Mouse (Mus musculus): ENCODE data around the gene Tenm2.

Gene Tenm2

DNA sequence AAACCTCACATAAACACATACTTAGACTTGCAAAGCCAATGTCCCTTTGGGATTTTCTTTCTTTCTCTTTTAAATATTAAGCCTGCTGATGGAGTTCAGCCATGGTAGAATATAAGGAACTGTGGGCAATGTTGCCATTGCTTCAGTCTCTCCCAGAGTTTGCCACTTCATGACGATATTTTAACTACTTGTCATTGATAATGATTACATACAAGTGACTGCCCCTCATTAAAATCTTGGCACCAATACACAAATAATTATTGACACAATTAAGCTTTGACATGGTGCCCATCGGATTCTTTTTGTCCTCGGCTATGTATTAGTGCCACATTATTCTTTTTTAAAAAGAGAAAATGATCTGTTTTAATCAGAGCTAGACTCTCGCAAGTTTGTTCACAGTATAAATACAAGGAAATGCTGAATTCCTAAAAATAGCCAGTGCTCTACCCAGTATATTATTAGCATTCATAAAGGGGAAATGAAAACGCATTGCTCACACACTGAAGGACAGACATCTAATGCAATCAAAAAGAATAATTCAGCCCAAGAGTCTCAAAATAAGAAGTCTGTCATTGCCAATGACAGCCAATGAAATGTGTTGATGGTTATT, 158.7 kb downstream of the Tenm2 start:
- no peak for DNase-seq

DNA sequence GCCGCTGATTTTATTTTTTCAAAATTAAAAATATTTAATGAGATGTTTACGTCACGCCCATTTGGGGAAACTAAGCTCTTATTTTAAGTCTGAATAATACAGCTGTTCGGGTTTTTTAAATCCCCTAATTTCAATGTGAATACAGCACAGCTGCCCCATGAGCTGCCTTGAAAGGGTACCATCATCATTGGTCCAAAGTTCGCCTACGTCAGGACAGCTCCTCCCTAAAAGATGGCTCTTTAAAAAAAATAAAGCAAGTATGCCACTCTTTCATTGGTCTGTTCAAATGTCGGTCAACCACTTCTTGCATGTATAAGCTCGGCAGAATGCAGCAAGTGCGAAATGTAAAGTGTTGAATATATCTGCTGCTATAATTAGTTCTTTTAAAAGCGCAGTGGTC, 160.4 kb downstream of the Tenm2 start:
- DNase-seq, result no peak

DNA sequence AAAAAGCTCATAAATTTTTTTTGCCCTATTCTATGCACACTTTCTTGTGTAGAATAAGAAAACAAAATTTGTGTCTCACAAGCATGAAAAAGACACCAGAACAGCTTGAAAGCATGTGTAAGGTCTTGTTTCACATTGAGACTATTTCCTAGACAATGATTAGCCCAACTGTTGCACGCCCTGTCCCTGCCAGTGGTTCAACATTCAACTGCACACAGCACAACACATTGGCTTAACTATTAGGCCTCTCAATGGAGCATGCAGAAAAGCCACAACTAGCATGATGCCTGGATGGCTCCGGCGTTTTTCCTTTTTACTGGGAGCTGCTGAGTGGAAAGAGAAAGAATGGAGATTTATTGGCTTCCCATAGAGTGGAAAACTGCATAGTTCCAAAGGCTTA, 170.3 kb downstream of the Tenm2 start:
- DNase-seq, result no peak

DNA sequence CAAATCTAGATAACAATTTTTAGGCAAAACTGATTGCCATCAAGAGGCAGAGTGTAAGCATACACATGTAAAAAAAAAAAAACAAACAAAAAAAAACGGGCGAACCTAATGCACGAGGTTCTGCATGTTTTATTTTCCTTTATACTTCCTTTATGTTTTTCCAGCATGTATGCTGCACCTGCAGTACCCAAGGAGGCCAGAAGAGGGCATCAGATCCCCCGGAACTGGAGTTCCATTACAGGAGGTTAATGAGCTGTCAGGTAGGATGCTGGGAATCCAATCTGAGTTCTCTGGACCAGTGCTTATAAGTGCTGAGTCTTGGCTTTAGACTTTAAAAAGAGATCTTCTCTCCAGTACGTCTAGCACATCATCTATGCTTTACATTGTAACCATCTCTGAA, 189.1 kb downstream of the Tenm2 start:
- DNase-seq, result peak; percentile 26

DNA sequence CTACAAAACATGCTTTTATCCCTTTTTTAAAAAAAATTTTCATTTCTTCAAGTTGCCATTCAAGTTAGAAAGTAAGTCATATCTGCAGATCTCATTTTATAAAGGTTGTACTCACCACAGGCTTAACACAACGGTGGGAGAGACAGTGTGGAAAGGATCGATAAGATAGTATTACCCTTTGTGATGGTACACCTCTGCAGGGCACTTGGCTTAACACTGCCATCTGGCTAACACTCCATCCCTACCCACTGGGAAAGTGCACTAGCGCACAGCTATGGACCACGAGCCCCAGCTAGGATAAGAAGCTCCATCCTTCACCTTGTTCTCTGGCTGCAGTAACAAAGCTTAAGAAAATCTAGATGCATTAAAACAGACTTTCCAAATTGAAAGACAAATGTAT, 194.5 kb downstream of the Tenm2 start:
- no peak for DNase-seq

DNA sequence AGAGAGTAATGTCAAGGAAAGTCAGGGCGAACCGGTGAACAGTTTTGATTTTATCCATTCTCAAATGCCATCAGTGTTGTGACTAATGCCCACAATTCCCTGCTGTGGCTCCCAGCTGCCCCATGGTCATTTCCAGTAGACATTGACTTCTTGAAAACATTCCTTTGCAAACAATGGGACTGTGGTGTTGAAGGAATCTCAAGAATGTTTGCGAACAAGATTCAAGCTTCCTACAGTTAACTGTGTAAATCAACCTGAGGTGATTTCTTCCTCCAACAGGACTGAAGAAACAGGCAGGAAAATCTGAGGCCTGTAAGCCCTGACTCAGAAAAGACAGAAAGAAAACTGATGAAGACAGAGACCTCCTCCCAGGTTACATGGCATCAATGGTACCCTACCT, 196.5 kb downstream of the Tenm2 start:
- no peak for DNase-seq

DNA sequence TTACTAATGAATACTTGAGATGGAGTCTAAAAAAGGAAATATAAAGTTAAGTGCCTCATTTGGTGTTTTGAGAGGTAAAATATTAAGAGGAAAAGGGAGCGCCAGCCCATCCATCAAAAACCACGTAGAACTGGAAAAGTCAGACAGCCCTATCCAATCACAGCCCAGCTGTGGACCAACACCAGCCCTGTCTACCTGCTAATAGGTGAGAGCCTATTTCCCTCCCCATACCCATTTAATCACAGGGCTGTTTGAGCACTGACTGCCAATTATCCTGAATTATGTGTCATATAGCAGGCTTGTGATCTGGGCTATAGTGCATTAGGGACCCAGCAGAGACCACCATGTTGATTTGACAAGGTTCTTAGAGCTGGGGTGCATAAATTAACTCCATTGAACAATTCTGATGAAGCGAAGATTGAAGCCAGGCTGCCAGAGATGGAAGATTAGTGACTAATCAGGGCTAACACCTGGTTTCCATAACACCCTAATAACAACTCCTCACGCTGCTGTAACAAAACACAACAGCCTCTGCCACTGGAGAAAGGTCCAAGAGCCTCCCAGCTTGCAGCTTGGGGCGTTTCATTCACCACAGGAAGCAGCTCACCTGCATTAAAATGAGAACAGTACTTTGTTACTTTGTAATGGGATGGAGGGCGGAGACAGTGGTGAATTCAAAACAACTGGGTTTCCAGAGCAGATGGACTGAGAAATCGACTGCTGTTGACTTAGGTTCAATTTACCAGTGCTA, 204.3 kb downstream of the Tenm2 start:
- DNase-seq, result no peak

DNA sequence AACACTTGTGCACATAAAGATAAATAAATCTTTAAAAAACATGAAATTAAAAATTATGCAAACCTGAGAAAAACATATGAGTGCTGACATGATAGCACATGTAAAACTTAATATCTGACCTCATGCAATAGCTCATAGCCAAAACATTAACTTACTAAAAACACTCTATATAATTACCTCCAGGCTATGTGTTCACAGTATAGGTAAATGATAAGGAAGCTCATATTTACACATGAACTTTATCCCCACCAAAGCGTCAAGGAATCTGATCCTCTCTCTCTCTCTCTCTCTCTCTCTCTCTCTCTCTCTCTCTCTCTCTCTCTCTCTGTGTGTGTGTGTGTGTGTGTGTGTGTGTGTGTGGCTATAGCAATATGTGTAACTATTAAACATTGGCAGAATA, 223.9 kb downstream of the Tenm2 start:
- no peak for DNase-seq

DNA sequence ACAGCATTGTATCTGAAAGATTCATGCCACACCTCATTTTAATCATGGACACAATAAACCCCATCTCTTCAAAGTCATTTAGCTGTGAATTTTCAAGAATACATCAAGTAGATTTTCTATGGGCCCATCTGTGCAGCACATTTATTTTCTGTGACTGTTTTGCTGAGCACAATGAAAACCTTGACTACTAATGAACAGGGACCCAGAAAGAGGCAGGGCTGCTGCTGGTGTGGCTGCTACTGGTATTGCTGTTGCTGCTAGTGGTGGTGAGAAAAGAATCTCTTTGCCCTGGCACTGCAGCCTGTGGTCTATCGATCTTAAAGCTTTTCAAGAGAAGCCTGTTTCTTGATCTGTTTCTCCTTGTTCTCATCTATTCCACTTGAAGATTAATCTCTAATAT, 226.5 kb downstream of the Tenm2 start:
- DNase-seq, result no peak

DNA sequence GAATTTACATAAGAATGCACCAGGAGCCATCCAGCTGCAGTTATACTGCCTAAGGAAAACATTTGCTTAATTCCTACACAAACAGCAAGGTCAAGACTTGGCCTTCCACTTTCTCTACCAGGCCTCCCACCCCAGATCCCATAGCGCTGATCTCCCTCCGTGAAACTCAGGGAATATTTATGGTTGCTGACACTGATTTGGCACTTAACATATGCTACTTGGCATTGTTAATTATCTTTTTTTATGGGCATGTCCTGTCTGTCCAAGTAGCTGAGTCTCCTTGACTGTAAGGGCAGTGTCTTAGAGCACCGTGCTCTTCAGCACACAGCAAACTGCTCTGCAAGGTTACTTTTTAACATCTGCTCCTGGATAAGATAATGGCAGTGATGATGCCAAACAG, 238.1 kb downstream of the Tenm2 start:
- no peak for DNase-seq

DNA sequence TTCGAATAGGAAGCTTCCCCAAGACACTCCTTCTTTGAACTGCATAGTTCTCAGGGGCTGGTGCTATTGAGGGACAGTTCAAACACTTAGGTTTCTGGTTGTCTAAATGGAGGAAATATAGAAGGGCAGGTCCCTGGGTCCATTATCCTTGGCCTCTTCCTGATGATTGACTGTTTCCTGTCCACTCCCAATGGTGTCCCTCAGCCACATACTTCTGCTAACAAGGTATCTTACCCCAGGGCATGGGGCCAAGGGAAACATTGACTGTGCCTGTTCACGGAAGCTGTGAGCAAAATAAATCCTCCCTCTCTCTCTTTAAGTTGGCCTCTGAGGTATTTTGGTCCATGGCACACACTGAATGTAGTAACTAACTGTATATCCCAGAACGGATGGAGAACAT, 244.9 kb downstream of the Tenm2 start:
- DNase-seq, result peak; percentile 3

DNA sequence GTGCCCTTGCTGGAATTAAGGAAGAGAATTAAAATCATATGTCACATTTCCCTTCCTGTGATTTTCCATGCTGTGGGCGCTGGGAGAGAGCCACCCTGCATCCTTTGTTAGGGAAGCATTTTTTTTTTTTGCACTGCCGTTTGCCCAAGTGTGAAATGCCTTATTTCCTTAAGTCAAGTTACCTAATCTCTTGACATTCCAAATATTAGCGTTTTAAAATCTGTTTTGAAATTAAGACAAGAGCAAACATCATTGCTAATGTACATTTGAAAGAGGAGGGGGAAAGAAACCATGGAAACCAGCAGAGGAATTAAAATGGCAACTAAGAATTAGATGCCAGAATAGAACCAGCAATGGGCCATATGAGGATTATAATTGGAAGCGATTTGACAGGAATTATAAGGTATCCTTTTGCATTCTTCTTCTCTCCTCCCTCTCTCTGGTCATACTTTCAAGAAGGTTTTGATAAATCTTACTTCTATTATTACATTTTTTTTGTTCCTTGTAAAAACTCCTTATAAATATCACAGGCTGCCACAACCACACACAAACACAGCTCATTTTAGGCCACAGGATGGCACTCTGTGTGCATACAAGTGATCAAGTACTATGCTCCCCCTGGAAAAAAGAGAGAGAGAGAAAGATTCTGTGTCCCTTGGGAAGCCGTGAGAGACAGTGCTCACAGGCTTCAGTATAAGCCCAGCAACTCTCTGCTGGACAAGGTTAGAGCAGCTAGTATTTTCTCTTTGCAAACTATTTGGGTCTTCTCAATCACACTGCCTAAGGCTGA, 246.8 kb downstream of the Tenm2 start:
- DNase-seq, result no peak

DNA sequence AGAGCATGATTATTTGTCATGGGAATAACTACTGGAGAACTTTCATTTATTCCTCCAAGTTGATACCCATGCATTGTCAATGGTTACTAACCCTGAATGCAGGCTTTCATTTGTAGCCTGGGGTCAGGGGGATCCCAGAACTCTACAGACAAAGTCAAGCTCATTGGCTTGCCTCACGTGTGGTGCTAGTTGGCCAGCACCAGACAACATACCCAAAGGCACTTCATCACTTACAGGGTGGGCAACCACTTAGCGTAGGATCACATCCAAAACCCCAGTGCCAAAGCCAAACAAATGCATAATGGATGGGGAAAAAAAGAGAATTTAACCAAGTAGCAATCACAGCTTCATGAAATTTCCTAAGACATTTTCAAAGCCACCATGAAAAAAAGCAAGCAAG, 261.6 kb downstream of the Tenm2 start:
- no peak for DNase-seq

DNA sequence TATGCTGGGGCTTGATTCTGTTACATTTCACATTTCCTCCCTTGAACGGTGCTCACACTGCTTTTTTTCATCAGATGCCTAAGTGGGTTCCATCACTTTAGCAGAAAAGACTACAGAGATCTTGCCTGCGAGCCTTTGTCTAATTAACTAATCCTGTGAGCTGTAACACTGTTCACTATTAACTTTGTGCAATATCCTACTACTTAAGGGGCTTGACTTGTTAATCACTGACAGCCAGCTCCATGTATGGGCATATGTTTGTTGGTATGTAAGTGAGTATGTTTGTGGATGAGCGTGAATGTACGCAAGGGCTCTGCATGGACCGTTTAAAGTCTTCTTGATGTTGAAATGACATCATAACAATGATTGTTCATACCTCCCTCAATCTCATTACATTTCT, 277.7 kb downstream of the Tenm2 start:
- DNase-seq, result no peak

DNA sequence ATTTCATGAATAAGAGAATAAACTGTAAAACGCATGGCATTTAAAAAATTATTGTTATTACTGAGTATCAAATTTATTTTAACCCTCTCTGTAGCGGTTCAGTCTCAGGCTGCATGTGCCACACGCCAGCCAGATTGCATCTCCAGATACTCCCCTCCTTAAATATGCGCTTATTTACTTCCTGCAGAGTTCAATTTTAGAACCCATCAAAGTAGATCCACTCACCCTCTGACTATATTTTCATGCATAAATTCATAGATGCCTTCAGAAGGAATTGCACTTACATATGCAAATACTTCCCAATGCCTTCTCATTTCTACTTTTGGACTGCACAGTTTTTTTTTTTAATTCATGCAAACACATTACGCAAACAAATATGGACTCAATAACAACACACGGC, 294.3 kb downstream of the Tenm2 start:
- DNase-seq, result no peak

DNA sequence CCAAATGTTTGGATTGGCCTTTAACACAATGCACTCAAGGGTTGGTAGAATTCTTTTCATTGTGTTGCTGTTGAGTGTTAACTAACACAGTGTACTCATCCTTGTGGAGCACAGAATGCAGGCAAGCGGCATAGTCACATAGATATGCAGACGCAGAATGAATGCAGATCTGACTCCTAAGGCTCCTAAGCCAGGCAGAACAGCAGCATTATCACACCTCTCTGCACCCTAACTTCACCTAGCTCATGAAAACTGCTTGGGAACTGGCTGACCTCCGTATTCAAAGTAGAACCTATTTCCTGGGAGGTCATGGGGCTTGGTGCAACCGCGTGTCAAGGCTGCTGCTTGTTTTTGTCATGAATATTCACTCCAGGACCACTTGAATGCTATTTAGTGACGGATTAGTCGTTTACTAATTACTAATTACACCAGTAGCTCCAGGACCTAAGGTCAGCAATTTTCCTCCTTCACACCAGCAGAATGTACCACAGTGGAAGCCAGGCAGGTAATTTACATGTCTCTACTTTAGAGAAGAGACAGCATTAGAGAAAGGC, 295.1 kb downstream of the Tenm2 start:
- no peak for DNase-seq

DNA sequence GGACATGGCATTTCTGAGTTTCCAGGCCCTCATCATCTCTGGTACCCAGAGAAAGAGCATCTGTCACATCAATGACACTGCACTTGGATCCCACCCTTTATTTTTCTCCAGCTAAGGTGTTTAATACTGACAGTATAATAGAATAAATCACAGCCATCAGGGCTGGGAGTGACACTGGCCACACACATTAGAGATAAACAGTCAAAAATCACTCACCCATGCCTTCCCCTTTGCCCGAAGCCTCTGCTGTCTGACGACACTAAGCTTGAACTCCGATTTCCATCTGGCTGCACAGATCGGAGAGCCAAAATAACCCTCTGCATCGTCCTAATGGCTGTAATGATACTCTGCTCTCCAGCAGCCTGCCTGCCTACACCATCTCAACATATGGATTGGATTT, 305.9 kb downstream of the Tenm2 start:
- DNase-seq, result no peak

DNA sequence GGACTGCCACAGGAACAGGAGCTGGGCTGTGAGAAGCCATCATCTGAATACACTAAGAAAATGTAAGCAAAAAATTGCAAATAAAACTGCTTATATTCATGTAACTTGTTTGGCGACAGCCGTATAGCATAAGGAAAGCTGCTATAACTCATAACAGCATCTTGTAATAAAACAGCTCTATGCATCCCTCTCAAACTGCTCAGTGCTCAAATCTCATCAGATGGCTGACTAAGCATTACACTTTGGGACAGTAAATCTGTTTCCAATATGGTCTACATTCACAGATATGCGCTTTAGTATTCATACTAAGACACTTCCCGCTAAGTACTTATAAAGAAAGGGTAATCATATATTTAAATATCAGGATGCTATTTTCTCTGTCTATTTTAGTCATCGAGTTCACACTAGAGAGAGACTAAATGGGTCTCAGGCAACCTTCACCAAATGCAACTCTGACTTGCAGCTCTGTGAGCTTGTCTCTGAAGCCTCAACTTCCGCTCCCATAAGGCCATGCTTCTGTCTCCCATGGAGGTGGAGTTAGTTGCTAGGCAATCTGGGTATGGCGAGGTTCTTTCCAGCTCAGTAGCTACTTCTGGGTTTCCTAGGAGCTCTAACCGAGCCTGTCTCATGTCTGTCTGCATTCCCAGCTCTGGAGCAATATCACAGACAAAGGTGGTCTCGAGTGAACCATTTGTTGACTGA, 308.9 kb downstream of the Tenm2 start:
- no peak for DNase-seq

DNA sequence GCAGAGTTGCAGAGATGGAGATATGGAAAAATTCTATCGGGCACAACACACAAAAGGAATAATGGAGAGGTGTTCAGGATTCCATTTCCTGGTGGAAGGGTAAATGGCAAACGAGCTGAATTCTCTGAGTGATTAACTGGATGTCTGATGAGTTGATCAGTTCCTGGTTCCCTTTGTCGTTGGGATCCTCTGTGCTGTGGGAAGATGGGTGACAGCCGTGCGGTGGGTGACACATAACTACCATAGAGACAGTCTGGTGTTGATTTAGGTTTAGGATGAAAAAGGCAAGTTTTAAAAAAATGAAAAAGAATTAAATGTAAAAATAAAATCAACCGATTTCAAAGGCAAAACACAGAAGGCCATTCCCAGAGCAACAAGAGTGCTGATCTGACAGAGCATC, 316.5 kb downstream of the Tenm2 start:
- no peak for DNase-seq

DNA sequence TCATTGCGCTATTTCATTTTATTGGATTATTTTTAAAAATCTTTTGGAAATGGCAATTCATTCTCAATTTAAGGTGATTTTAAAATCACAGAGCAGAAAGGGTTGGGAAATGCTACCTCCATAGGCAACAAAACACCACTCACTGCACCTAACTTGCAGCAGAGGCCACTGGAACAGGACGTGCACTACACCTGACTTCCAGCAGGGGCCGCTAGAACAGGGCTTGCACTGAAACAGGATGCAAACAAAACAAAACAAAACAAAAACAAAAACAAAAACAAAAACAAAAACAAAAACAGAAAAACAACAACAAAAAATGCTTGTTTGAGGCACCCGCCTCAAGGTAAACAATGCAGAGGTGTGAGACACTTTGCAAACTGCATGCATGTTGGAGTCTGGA, 324.4 kb downstream of the Tenm2 start:
- DNase-seq, result peak; percentile 7

DNA sequence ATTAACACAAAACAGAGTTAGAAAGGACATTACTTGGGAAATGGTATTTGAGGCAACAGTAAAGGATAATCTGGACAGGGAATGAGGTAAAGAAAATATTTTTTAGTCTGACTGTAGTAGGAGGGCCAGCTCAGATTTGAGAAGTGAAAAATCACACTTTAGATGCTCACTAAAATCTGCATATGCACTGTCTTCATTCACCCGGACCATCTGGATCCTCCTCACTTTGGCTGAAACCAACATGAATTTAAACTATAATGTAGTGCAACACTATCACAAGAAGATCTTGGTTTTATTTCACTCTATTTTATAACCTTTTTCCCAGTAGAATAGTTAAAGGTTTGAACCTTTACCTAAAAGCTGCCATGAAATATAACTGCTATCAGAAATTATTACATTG, 326.7 kb downstream of the Tenm2 start:
- no peak for DNase-seq

DNA sequence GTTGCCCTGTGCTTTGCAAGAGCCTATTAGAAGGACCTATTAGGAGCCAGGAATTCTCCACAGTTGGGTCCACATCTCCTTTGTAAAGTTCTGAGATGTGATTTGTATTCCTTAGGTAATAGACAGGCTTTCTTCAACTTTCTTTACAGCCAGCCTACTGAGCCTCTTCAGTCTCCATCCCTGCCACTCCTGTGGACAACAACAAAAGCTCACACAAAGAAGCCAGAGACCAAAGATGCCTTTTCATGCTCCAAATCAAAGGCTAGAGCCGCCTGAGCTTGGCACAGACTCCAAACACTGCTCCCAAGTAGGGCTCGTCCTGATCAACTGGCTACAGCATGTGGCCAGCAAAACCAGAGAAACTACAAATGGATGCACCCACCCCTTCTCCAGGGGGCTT, 333.5 kb downstream of the Tenm2 start:
- DNase-seq, result no peak

DNA sequence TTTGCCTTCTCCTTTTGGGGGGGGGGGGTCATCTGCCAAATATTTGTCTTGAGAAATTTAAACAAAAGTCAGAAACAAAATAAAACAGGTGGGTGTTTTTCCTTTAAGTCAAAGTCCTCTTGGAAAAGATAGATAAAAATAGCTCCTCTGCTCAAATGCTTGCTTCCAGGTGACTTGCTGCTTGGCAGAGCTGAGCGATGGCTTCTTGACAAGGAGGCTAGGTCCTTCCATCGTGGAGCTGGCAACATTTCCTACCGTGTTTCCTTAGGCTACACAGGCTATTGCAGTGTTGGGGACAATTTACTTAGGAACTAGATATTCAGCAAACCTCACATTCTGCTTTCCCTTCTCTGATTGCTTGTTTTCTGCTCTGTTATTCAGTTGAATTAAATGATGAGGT, 342.7 kb downstream of the Tenm2 start:
- no peak for DNase-seq

All from kidney, adult 18-20 months (tissue).